Mouse (Mus musculus) neural tube, embryonic 15.5 days (tissue): ENCODE measurements around the gene Kdm5d. TPM values are rescaled to one million over a fixed set of nuclear protein-coding genes. Genes with fewer than 3 reads are reported as not detected.

Experiments used
- ATAC-seq: fragments of 200-750 bp; cut with Nextera tagmentation; 2 replicates; pipeline ENCODE4 v1.8.0; 2017; ENCODE audit warnings: mild to moderate bottlenecking, moderate TSS enrichment, moderate library complexity; ENCODE audit not compliant: low FRiP score
- H3K27ac ChIP-seq: fragments of 300-500 bp; sonication (generic); replicated peaks from 2 replicates; pipeline ENCODE4 v1.5.1; 2015; ENCODE audit warnings: mild to moderate bottlenecking, inconsistent platforms
- H3K27me3 ChIP-seq: fragments of 300-500 bp; sonication (generic); replicated peaks from 2 replicates; pipeline ENCODE4 v1.6.1; 2015; ENCODE audit warnings: inconsistent platforms
- H3K36me3 ChIP-seq: fragments of 300-500 bp; sonication (generic); 2 replicates; pipeline ENCODE4 v1.6.1; 2015; ENCODE audit warnings: inconsistent platforms
- H3K4me1 ChIP-seq: fragments of 300-500 bp; sonication (generic); 2 replicates; pipeline ENCODE4 v1.6.1; 2015; ENCODE audit warnings: inconsistent platforms
- H3K4me2 ChIP-seq: fragments of 300-500 bp; sonication (generic); 2 replicates; pipeline ENCODE4 v1.6.1; 2015; ENCODE audit warnings: inconsistent platforms, mild to moderate bottlenecking, moderate library complexity
- H3K4me3 ChIP-seq: fragments of 300-500 bp; sonication (generic); replicated peaks from 2 replicates; pipeline ENCODE4 v1.5.1; 2015; ENCODE audit warnings: mild to moderate bottlenecking, inconsistent platforms
- H3K9ac ChIP-seq: fragments of 300-500 bp; sonication (generic); replicated peaks from 2 replicates; pipeline ENCODE4 v1.6.1; 2015; ENCODE audit warnings: mild to moderate bottlenecking, inconsistent platforms
- H3K9me3 ChIP-seq: fragments of 300-500 bp; sonication (generic); replicated peaks from 2 replicates; pipeline ENCODE4 v1.6.1; 2016; ENCODE audit warnings: inconsistent platforms
- WGBS: fragments of 180-500 bp; shearing (Covaris S2); methylation state at CpG from one replicate; pipeline ENCODE4 v1.1.7; 2015; ENCODE audit warnings: mixed read lengths; 5-methylcytosine and 5-hydroxymethylcytosine counted together
- microRNA-seq: library from miRNA; unstranded; fragments of <30 nt; microRNA quantifications from one replicate; pipeline ENCODE4, GENCODE M21; 2017
- polyA plus RNA-seq: library from polyadenylated mRNA; unstranded; fragments of >200 nt; fragmentation: Nextera tagmentation; extraction: Ambion mirVana; gene quantifications from 2 replicates; pipeline ENCODE4 v1.2.1, GENCODE M21; 2015

Gene Kdm5d
- polyA plus RNA-seq: 7.0 and 8.9 TPM in 2 replicates

DNA sequence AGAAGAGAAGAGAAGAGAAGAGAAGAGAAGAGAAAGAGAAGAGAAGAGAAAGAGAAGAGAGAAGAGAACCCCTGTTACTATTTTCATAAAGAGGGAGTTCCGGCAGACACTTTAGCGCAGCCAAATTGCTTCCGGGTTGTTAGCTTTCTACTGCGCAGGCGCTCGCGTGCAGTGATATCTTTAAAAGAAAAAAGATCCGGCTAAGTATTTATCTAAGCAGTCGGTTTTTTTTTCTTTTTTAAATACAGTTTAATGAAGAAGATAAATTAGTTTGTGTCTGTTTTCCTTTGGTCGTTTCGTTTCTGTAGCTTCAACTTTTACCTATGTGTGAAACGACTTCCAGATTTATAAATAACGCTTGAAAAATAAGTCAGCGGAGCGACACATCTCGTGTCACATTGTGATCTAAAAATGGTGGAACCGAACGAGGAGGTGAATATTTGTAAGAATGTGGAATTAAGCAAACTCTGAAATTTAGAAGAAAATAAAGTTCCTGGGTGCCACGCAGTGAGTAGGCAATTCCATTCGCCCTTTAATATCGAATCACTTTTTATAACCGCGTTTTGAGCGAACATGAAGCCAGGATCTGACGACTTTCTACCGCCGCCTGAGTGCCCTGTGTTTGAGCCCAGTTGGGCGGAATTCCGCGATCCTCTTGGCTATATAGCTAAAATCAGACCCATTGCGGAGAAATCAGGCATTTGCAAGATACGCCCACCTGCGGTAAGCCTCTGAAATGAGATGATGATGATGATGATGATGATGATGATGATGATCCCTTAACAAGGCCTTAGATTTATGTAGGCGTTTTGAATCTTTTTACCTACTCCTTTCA, at the start of gene Kdm5d:
Kdm5d (plus strand) TSS at position 396 of the 835 bp plus-strand sequence.
- no peaks in the 10 kb centered on the region for H3K9me3 ChIP-seq
- 0 out of 2 replicates have a peak within 1 kb of the TSS, but pooled peaks have one; percentile 28 for H3K27ac ChIP-seq
- H3K4me2 ChIP-seq: peak within 1 kb of the TSS; percentile 39
- H3K27me3 ChIP-seq: no peaks in the 10 kb centered on the region
- H3K4me1 ChIP-seq: no peaks in the 10 kb centered on the region
- ATAC-seq: no peak
- H3K4me3 ChIP-seq: peak within 1 kb of the TSS; percentile 41
- peak within 1 kb of the TSS; percentile 32; the same call in 1 of the 2 replicates for H3K9ac ChIP-seq
- no peaks in the 10 kb centered on the region for H3K36me3 ChIP-seq
- 2% methylated on average over 34 of the region's 34 CpGs for WGBS

DNA sequence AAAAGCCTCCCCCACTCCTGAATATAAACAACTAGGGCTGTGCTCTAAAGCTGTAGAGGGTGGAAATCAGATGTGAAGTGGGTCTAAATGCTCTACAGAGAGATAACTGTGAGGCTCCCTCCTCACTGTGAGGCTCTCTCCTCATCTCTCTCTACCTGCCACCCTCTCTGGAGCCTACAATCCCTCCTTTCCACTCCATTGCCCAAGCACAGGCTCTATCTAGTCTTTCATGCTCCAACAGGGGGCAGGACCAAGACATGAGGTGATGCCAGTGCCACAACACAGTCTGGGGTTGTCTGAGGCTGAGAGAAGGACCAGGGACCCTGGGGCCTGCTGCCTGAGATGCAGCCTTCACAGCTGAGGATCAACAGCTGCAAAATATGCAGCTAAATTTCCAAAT, 25.2 kb upstream of the Kdm5d start:
- Histone ChIP-seq H3K36me3 (no peaks in the 10 kb centered on the region), H3K9ac (no peak overlapping the region), H3K4me2 (no peak overlapping the region), H3K4me1 (no peaks in the 10 kb centered on the region), H3K27ac (no peak overlapping the region), H3K9me3 (no peaks in the 10 kb centered on the region), H3K4me3 (no peak overlapping the region), H3K27me3 (no peaks in the 10 kb centered on the region)
- peak; percentile 68; the same call in 1 of the 2 replicates for ATAC-seq

DNA sequence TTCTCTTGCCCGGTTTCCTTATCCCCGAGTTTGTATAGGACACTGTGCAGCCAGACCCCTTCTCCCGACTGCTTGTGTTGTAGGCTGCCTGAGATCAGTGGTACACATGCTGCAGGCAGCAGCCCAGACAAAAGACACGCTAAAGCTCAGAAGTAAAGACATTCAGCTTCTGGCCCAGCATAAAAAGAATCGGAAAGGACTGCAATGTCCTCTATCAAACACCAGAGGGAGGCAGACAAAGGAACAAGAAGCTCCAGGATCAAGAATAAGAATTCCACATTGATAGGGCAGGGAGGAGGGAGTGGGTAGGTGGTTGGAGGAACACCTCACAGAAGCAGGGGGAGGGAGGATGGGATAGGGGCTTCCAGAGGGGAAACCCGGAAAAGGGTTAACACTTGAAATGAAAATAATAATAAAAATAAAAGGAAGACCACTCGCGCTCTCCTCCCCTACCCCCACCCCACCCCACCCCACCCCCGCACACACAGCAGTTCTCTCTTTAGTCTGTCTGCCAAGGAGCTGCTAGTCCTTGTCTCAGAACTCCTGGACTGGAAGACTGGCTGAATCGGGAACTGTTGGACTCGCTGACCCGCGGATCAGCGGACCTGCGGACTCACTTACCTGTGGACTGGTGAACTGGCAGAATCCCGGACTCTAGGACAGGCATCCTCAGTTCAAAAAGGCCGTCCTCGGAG, 24.6 kb upstream of the Kdm5d start:
- Histone ChIP-seq H3K36me3 (no peaks in the 10 kb centered on the region), H3K4me3 (no peak overlapping the region), H3K9me3 (no peaks in the 10 kb centered on the region), H3K4me1 (no peaks in the 10 kb centered on the region), H3K27ac (no peak overlapping the region), H3K9ac (no peak overlapping the region), H3K27me3 (no peaks in the 10 kb centered on the region), H3K4me2 (peak overlapping the region; percentile 29; the same call in 1 of the 2 replicates)
- 39% methylated on average over 16 of the region's 18 CpGs for WGBS
- ATAC-seq: peak; percentile 84

Small RNA genes lying within 50 kb of the gene (microRNA-seq; reads per million reads assigned to microRNA genes)
- not detected for gene Gm47281

Other genes starting within 250 kb of the Kdm5d start
- not detected in 2 replicates for gene Zfy1, start 100.4 kb upstream of the Kdm5d start, polyA plus RNA-seq
- gene Uba1y, start 79.1 kb upstream of the Kdm5d start, polyA plus RNA-seq: 0.14 TPM in 1 of 2 replicates, not detected in the other
- 34.0 and 52.6 TPM in 2 replicates for gene Eif2s3y, start 112.8 kb downstream of the Kdm5d start, polyA plus RNA-seq